21 mouse cellular contexts compared by ENCODE assay signal in genomic region chr17:64150717-64151116, GRCm38 (mm10).
DNase-seq lines count a peak whose midpoint lies in the region; ATAC-seq and TF ChIP-seq lines count a peak whose summit lies in the region.
"Had no signal": no experiment of that assay in that cellular context is flagged by ENCODE, and none has a peak within 500 bp of the region (broad histone marks: within the 10 kb centered on the region; RNA-seq: fewer than 3 reads in every experiment).

No protein-coding gene starts in this region.

- H3K4me2 ChIP-seq in intestine, embryonic 14.5 days (ENCODE audit: low read length), result no peak overlapping the region
- H3K4me2 ChIP-seq in intestine, postnatal 0 days (replicated peaks; ENCODE audit: low read depth), result no peak overlapping the region
- H3K4me2 ChIP-seq: embryonic facial prominence, embryonic 13.5 days; embryonic facial prominence, embryonic 15.5 days had no signal

- H3K36me3 ChIP-seq in intestine, embryonic 14.5 days (ENCODE audit: control insufficient read depth, insufficient read depth, low read length), result no peaks in the 10 kb centered on the region
- H3K36me3 ChIP-seq in intestine, postnatal 0 days (ENCODE audit: control insufficient read depth, insufficient read depth), result no peaks in the 10 kb centered on the region
- H3K36me3 ChIP-seq: embryonic facial prominence, embryonic 15.5 days; forebrain, embryonic 10.5 days had no signal

- H3K27me3 ChIP-seq in intestine, embryonic 14.5 days (replicated peaks; ENCODE audit: control insufficient read depth, insufficient read depth, low read length), result no peaks in the 10 kb centered on the region
- H3K27me3 ChIP-seq in intestine, postnatal 0 days (replicated peaks; ENCODE audit: control insufficient read depth, insufficient read depth, low read length), result no peaks in the 10 kb centered on the region
- H3K27me3 ChIP-seq: embryonic facial prominence, embryonic 13.5 days; embryonic facial prominence, embryonic 15.5 days had no signal

- H3K4me1 ChIP-seq in intestine, embryonic 14.5 days (replicated peaks; ENCODE audit: control insufficient read depth, insufficient read depth, low read length), result no peaks in the 10 kb centered on the region
- no peaks in the 10 kb centered on the region for H3K4me1 ChIP-seq in intestine, postnatal 0 days (replicated peaks; ENCODE audit: control insufficient read depth, insufficient read depth, low read length)
- H3K4me1 ChIP-seq: embryonic facial prominence, embryonic 13.5 days; embryonic facial prominence, embryonic 15.5 days; forebrain, embryonic 10.5 days had no signal

- no peak overlapping the region for H3K9ac ChIP-seq in intestine, embryonic 14.5 days (ENCODE audit: low read length)
- no peak overlapping the region for H3K9ac ChIP-seq in intestine, postnatal 0 days (ENCODE audit: low read depth, low read length)
- H3K9ac ChIP-seq: embryonic facial prominence, embryonic 13.5 days; embryonic facial prominence, embryonic 15.5 days had no signal

- no peak overlapping the region for H3K4me3 ChIP-seq in intestine, embryonic 14.5 days (ENCODE audit: low read depth, low read length)
- H3K4me3 ChIP-seq in intestine, postnatal 0 days (ENCODE audit: low read depth, low read length), result no peak overlapping the region
- H3K4me3 ChIP-seq: embryonic facial prominence, embryonic 13.5 days; embryonic facial prominence, embryonic 15.5 days; erythroblast, embryonic 14.5 days; forebrain, embryonic 10.5 days had no signal

- no peak for TF ChIP-seq CTCF in intestine, postnatal 0 days (IDR thresholded peaks at IDR 0.05; ENCODE audit: low read depth)

- no peak for DNase-seq in frontal cortex, adult 2 months (ENCODE audit: extremely low spot score in 1 of 2, low spot score in 1 of 2)
- peak; percentile 21 for DNase-seq in intestine, embryonic 14.5 days (ENCODE audit: low spot score)
- peak; percentile 37 for DNase-seq in brain, adult 2 months (ENCODE audit: low read depth, low spot score)
- no peak for DNase-seq in cerebellum, postnatal 14 days
- DNase-seq: adrenal gland, adult 2 months; adrenal gland, postnatal 10 days; adrenal gland, postnatal 25 days; cerebellum, adult 11-12 months; cerebellum, adult 2 months; cerebellum, adult 9-10 months; cerebellum, postnatal 10 days; cerebellum, postnatal 36 days; embryo, embryonic 11 days had no signal

- no peak overlapping the region for H3K27ac ChIP-seq in intestine, embryonic 14.5 days (ENCODE audit: low read depth)
- no peak overlapping the region for H3K27ac ChIP-seq in intestine, postnatal 0 days (ENCODE audit: low read depth, low read length)
- H3K27ac ChIP-seq: embryonic facial prominence, embryonic 13.5 days; embryonic facial prominence, embryonic 15.5 days; forebrain, embryonic 10.5 days had no signal

- peak; percentile 67; the same call in 1 of the 2 replicates for ATAC-seq in frontal cortex, adult (ENCODE audit: low TSS enrichment)
- ATAC-seq in intestine, embryonic 14.5 days (replicated peaks; ENCODE audit: low FRiP score, low TSS enrichment, low read depth), result no peak
- no peak for ATAC-seq in intestine, postnatal 0 days
- ATAC-seq: forebrain, embryonic 14.5 days; forebrain, embryonic 16.5 days had no signal

- H3K9me3 ChIP-seq in intestine, embryonic 14.5 days (ENCODE audit: control insufficient read depth, low read length), result no peaks in the 10 kb centered on the region
- H3K9me3 ChIP-seq in intestine, postnatal 0 days (ENCODE audit: control insufficient read depth), result no peaks in the 10 kb centered on the region
- H3K9me3 ChIP-seq: embryonic facial prominence, embryonic 15.5 days; forebrain, embryonic 10.5 days had no signal

- WGBS in intestine, embryonic 14.5 days, result 100% methylated on average over 1 of the region's 1 CpGs
- 92% methylated on average over 1 of the region's 1 CpGs for WGBS in intestine, postnatal 0 days

Comparison
In these comparisons a context has a peak if more than half of its experiments do, and no peak if none do; other contexts are left out.
1. DNase-seq: peak in intestine, embryonic 14.5 days (single experiment) and brain, adult 2 months (single experiment); none in frontal cortex, adult 2 months (0 of 2) and cerebellum, postnatal 14 days (0 of 2).